Mouse (Mus musculus) olfactory bulb, adult 2 months (tissue): ENCODE data around the gene Psmd9.

Source experiments
- CTCF ChIP-seq: fragments of 200-500 bp; IDR thresholded peaks from 2 replicates; pipeline ENCODE4 v1.5.1; 2012; ENCODE audit warnings: low read depth, mild to moderate bottlenecking, low read length, moderate library complexity; ENCODE audit not compliant: insufficient read depth
- POLR2A ChIP-seq: fragments of 200-500 bp; IDR thresholded peaks from 2 replicates; pipeline ENCODE4 v1.6.1; 2012; ENCODE audit warnings: mild to moderate bottlenecking, low read depth, low read length, moderate library complexity; ENCODE audit not compliant: insufficient read depth

DNA sequence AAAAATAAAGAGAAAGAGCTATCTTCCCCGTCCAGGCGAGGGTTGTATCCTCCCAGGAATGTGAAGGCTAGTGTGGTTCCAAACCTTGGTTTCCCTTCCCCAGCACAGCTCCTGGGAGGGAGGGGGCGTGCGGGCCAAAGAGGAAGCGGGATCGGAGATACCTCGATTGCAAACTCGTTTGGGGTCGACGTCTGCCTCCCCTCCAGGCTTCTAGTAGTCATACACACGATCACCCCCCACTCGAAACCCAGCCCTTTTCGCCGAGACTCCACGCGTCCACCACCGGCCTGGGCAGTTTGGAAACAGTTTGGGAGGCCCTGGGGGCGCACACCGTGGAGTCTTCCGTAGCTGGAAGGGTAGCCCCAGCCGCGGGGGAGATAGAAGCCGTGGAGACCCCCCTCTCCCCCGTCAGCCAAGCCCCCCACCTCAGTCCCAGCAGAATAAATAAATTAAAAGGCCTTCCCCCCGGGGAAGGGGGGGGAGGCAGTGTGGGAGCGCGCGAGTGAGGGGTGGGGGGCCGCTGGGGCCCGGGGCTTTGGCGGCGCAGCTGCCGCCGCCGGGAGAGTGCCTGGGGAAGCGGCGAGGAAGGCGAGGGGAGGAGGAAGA lies 27.6 kb upstream of the Psmd9 start:
- TF ChIP-seq POLR2A (no peak), CTCF (no peak)
